Comparison of ENCODE assay signal across 8 mouse cellular contexts in genomic region chr7:75397559-75397958, GRCm38 (mm10). TPM values are rescaled to one million over a fixed set of nuclear protein-coding genes. Genes with fewer than 3 reads are reported as not detected.
DNase-seq lines count a peak whose midpoint lies in the region; ATAC-seq and TF ChIP-seq lines count a peak whose summit lies in the region.
"Had no signal": no experiment of that assay in that cellular context is flagged by ENCODE, and none has a peak within 500 bp of the region (broad histone marks: within the 10 kb centered on the region; RNA-seq: fewer than 3 reads in every experiment).

No protein-coding gene starts in this region.

- no peaks in the 10 kb centered on the region for H3K9me3 ChIP-seq in heart, embryonic 12.5 days (replicated peaks)
- no peaks in the 10 kb centered on the region for H3K9me3 ChIP-seq in lung, embryonic 14.5 days (ENCODE audit: low read depth, low read length)
- H3K9me3 ChIP-seq in hindbrain, postnatal 0 days (ENCODE audit: low read length) = no peaks in the 10 kb centered on the region
- H3K9me3 ChIP-seq: embryonic facial prominence, embryonic 15.5 days had no signal

- H3K9ac ChIP-seq in heart, embryonic 12.5 days = no peak overlapping the region
- H3K9ac ChIP-seq in lung, embryonic 14.5 days = no peak overlapping the region
- H3K9ac ChIP-seq in hindbrain, postnatal 0 days (replicated peaks; ENCODE audit: low read length) = no peak overlapping the region
- H3K9ac ChIP-seq: embryonic facial prominence, embryonic 15.5 days had no signal

- H3K4me2 ChIP-seq in heart, embryonic 12.5 days = peak overlapping the region; percentile 38; the same call in 1 of the 2 replicates
- no peak overlapping the region for H3K4me2 ChIP-seq in lung, embryonic 14.5 days
- no peak overlapping the region for H3K4me2 ChIP-seq in hindbrain, postnatal 0 days (ENCODE audit: low read depth, low read length)
- H3K4me2 ChIP-seq: embryonic facial prominence, embryonic 15.5 days had no signal

- peak overlapping the region; percentile 72 for H3K27ac ChIP-seq in heart, embryonic 12.5 days (ENCODE audit: poor library complexity, severe bottlenecking)
- no peak overlapping the region for H3K27ac ChIP-seq in lung, embryonic 14.5 days (ENCODE audit: low read depth)
- H3K27ac ChIP-seq in hindbrain, postnatal 0 days = no peak overlapping the region
- H3K27ac ChIP-seq: embryonic facial prominence, embryonic 15.5 days had no signal

- peak; percentile 42 for DNase-seq in CD4-positive helper T cell, adult 2 months (ENCODE audit: low read depth, low spot score)
- peak; percentile 34 for DNase-seq in MN1 (ENCODE audit: low spot score)
- peak; percentile 50 for DNase-seq in lung, embryonic 14.5 days
- no peak for DNase-seq in layer of hippocampus, adult 8-10 months (ENCODE audit: low spot score in 2 of 2)
- DNase-seq in hindbrain, postnatal 0 days (ENCODE audit: low spot score) = no peak

- H3K4me3 ChIP-seq in heart, embryonic 12.5 days = no peak overlapping the region
- H3K4me3 ChIP-seq in lung, embryonic 14.5 days (ENCODE audit: low read depth, low read length) = no peak overlapping the region
- H3K4me3 ChIP-seq in hindbrain, postnatal 0 days (ENCODE audit: low read length) = no peak overlapping the region
- H3K4me3 ChIP-seq: embryonic facial prominence, embryonic 15.5 days had no signal

- H3K4me1 ChIP-seq in heart, embryonic 12.5 days (replicated peaks) = peaks cover 49% of the 10 kb centered on the region
- peaks cover 8% of the 10 kb centered on the region for H3K4me1 ChIP-seq in lung, embryonic 14.5 days (ENCODE audit: insufficient read depth)
- H3K4me1 ChIP-seq in hindbrain, postnatal 0 days (ENCODE audit: insufficient read depth, low read length) = no peaks in the 10 kb centered on the region

- TF ChIP-seq CTCF in lung, embryonic 14.5 days (IDR thresholded peaks at IDR 0.05; ENCODE audit: low read depth) = no peak
- TF ChIP-seq CTCF in hindbrain, postnatal 0 days (IDR thresholded peaks at IDR 0.05; ENCODE audit: low read depth) = no peak

- no peaks in the 10 kb centered on the region for H3K27me3 ChIP-seq in heart, embryonic 12.5 days (replicated peaks)
- H3K27me3 ChIP-seq in lung, embryonic 14.5 days (ENCODE audit: insufficient read depth, low read length) = no peaks in the 10 kb centered on the region
- H3K27me3 ChIP-seq in hindbrain, postnatal 0 days (ENCODE audit: insufficient read depth, low read length) = no peaks in the 10 kb centered on the region
- H3K27me3 ChIP-seq: embryonic facial prominence, embryonic 15.5 days had no signal

- peak; percentile 52; the same call in 1 of the 2 replicates for ATAC-seq in heart, embryonic 12.5 days (ENCODE audit: insufficient number of reproducible peaks, low FRiP score)
- ATAC-seq in lung, embryonic 14.5 days (ENCODE audit: insufficient read depth) = no peak
- no peak for ATAC-seq in erythroid progenitor cell, adult 5-6 weeks (replicated peaks; ENCODE audit: low FRiP score, poor library complexity, severe bottlenecking)
- ATAC-seq in hindbrain, postnatal 0 days = no peak

- WGBS in heart, embryonic 12.5 days = 7% methylated on average over 7 of the region's 7 CpGs
- 9% methylated on average over 7 of the region's 7 CpGs for WGBS in lung, embryonic 14.5 days
- 29% methylated on average over 7 of the region's 7 CpGs for WGBS in hindbrain, postnatal 0 days

- H3K36me3 ChIP-seq in heart, embryonic 12.5 days = no peaks in the 10 kb centered on the region
- no peaks in the 10 kb centered on the region for H3K36me3 ChIP-seq in lung, embryonic 14.5 days (ENCODE audit: insufficient read depth)
- no peaks in the 10 kb centered on the region for H3K36me3 ChIP-seq in hindbrain, postnatal 0 days (ENCODE audit: insufficient read depth, low read length)
- H3K36me3 ChIP-seq: embryonic facial prominence, embryonic 15.5 days had no signal

RNA-seq across cellular contexts. Expression of gene Akap13, which starts 57.8 kb away (rescaled TPM):
- 66.9 and 73.2 TPM in 2 replicates for polyA plus RNA-seq in heart, embryonic 12.5 days (2016; fragmentation: Nextera tagmentation; extraction: Ambion mirVana)
- polyA plus RNA-seq in lung, embryonic 14.5 days (2014; fragmentation: Nextera tagmentation; extraction: Ambion mirVana) = 44.6 and 44.8 TPM in 2 replicates
- 10 to 100 TPM; 57.3 to 73.0 (median 61.3) TPM for total RNA-seq in layer of hippocampus, adult 8-10 months (2022)
- total RNA-seq in erythroid progenitor cell, adult 5-6 weeks (2015; ENCODE audit: low replicate concordance) = 156 and 195 TPM in 2 replicates
- 532 and 563 TPM in 2 replicates for total RNA-seq in erythroid progenitor cell, adult 5-6 weeks (2017; ENCODE audit: low replicate concordance)
- total RNA-seq in hindbrain, postnatal 0 days (2014; rRNA removed) = 26.1 and 31.7 TPM in 2 replicates
- 13.8 and 14.3 TPM in 2 replicates for polyA plus RNA-seq in hindbrain, postnatal 0 days (2015; fragmentation: Nextera tagmentation; extraction: Ambion mirVana)

Comparison
In these comparisons a context has a peak if more than half of its experiments do, and no peak if none do; other contexts are left out.
1. DNase-seq: peak in CD4-positive helper T cell, adult 2 months (single experiment), MN1 (single experiment) and lung, embryonic 14.5 days (single experiment); none in layer of hippocampus, adult 8-10 months (0 of 2) and hindbrain, postnatal 0 days (single experiment).